Mouse (Mus musculus) cerebellum, adult (tissue): ENCODE results near the gene Ryk.

ENCODE experiments used
- ATAC-seq: cut with Nextera tagmentation; 2 replicates; pipeline ENCODE4 v1.9.2; 2017; ENCODE audit warnings: mild to moderate bottlenecking, moderate library complexity, mixed read lengths; ENCODE audit not compliant: insufficient number of reproducible peaks, low FRiP score, low TSS enrichment

Gene Ryk

GRCm38 (mm10) chr9:102857856-102858255 is 23.1 kb downstream of the Ryk start:
- ATAC-seq, result no peak

- ATAC-seq, result no peak
Measured at GRCm38 (mm10) chr9:102858283-102858682, 23.6 kb downstream of the Ryk start.

GRCm38 (mm10) chr9:102859399-102859798 is 24.7 kb downstream of the Ryk start:
- ATAC-seq, result no peak

- no peak for ATAC-seq
Measured at GRCm38 (mm10) chr9:102859963-102860362, 25.2 kb downstream of the Ryk start.

- ATAC-seq, result no peak
Measured at GRCm38 (mm10) chr9:102860802-102861469, 26.2 kb downstream of the Ryk start.

GRCm38 (mm10) chr9:102861789-102862188 is 27.1 kb downstream of the Ryk start:
- ATAC-seq, result no peak

- ATAC-seq, result no peak
Measured at GRCm38 (mm10) chr9:102862260-102862659, 27.5 kb downstream of the Ryk start.

- no peak for ATAC-seq
Measured at GRCm38 (mm10) chr9:102863876-102864545, 29.3 kb downstream of the Ryk start.

GRCm38 (mm10) chr9:102864931-102865330 is 30.2 kb downstream of the Ryk start:
- ATAC-seq, result no peak

GRCm38 (mm10) chr9:102865946-102866737 is 31.4 kb downstream of the Ryk start:
- ATAC-seq, result no peak

- ATAC-seq, result peak; percentile 77; the same call in 1 of the 2 replicates
Measured at GRCm38 (mm10) chr9:102866893-102867292, 32.2 kb downstream of the Ryk start.

- ATAC-seq, result no peak
Measured at GRCm38 (mm10) chr9:102867516-102867915, 32.8 kb downstream of the Ryk start.

- ATAC-seq, result no peak
Measured at GRCm38 (mm10) chr9:102868451-102868850, 33.7 kb downstream of the Ryk start.

- ATAC-seq, result no peak
Measured at GRCm38 (mm10) chr9:102876054-102876690, 41.5 kb downstream of the Ryk start.

GRCm38 (mm10) chr9:102877916-102878315 is 43.2 kb downstream of the Ryk start:
- ATAC-seq, result no peak

- ATAC-seq, result no peak
Measured at GRCm38 (mm10) chr9:102879545-102879944, 44.8 kb downstream of the Ryk start.

- ATAC-seq, result no peak
Measured at GRCm38 (mm10) chr9:102884703-102885102, 50.0 kb downstream of the Ryk start.

GRCm38 (mm10) chr9:102890166-102890565 is 55.4 kb downstream of the Ryk start:
- ATAC-seq, result no peak

GRCm38 (mm10) chr9:102892480-102893355 is 58.0 kb downstream of the Ryk start:
- no peak for ATAC-seq

GRCm38 (mm10) chr9:102893356-102893870 is 58.7 kb downstream of the Ryk start:
- ATAC-seq, result no peak
